Mouse (Mus musculus) megakaryocyte, embryonic 14.5 days (primary cell): ENCODE results near the gene Zfp951. TPM values are rescaled to one million over a fixed set of nuclear protein-coding genes. Genes with fewer than 3 reads are reported as not detected.
"Not testable (repeated sequence)": the region's sequence is repeated elsewhere in the genome, so short reads cannot be mapped to it uniquely, and the experiment has no call there.

Source experiments
- H3K27me3 ChIP-seq: replicated peaks from 2 replicates; pipeline ENCODE3; 2012; ENCODE audit warnings: inconsistent platforms
- H3K36me3 ChIP-seq: replicated peaks from 2 replicates; pipeline ENCODE3; 2012; ENCODE audit warnings: low read length, inconsistent platforms, mixed read lengths
- H3K4me1 ChIP-seq: 2 replicates; pipeline ENCODE4 v1.6.1; 2012; ENCODE audit warnings: inconsistent platforms
- H3K4me3 ChIP-seq: replicated peaks from 2 replicates; pipeline ENCODE3; 2012; ENCODE audit warnings: moderate library complexity, mild to moderate bottlenecking, inconsistent platforms
- H3K9me3 ChIP-seq: 2 replicates; pipeline ENCODE4 v1.6.1; 2012; ENCODE audit warnings: inconsistent platforms
- FLI1 ChIP-seq: IDR thresholded peaks from 2 replicates; pipeline ENCODE4 v1.6.1; 2012; ENCODE audit warnings: low read length, inconsistent platforms, mixed read lengths
- GATA1 ChIP-seq: IDR thresholded peaks from 3 replicates; pipeline ENCODE4 v1.6.1; 2012; ENCODE audit warnings: mixed read lengths, low read length, inconsistent platforms, borderline replicate concordance
- polyA plus RNA-seq: library from polyadenylated mRNA; stranded (reverse); fragments of >175 nt; gene quantifications from 2 replicates; pipeline ENCODE4 v1.2.3, GENCODE M21; 2012; ENCODE audit warnings: low replicate concordance; ENCODE audit not compliant: insufficient read depth

Gene Zfp951
- polyA plus RNA-seq: 0.19 TPM in 1 of 2 replicates, not detected in the other

DNA sequence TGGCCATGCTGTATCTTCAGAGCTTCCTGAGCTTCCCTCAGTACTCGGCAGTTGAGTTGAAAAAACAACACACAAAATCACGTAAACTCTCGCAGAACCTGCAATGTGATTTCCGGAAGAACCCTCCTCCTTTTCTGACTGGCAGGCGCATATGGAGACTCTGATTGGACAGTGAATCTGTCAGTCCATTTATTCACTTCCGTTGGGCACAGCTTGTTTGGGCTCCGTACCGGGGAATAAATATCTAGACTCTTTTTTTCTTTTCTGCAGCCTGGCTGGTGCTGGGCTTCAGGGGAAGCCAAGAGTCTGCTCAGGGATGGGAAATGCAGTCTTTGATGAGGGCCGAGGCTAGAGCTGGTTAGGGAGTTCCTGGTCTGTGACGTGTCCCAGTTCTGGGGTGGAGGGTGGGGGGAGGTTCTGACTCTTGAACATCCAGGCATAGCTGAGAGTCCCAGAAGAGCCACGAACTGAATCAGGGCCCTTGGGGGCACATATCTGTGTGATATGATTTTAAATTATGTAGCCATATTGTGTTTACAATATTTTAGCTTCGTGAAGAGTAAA is at the start of gene Zfp951:
Gene Zfp951, minus strand, starts transcription at position 109 of the 564 bp plus-strand sequence.
- not testable (repeated sequence) for H3K9me3 ChIP-seq, H3K36me3 ChIP-seq, H3K27me3 ChIP-seq, H3K4me1 ChIP-seq
- H3K4me3 ChIP-seq: peak within 1 kb of the TSS; percentile 76

DNA sequence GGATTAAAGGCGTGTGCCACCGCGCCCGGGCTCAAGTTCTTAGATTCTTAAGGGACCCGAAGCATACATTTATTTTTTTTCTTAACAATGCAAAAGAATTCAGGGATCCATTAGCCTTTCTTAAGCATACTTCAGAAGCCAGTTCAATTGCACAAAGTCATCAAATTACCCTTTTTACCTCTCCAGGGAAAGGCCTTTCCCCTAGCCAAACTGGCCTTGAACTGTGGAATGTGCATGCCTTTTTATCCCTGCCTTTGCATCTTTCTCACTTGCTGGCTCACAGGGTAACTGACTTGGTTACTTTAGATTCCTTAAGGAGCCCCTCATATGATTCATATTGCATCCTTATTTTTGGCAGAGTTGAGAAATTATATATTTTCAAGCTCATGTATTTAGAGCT is 46.7 kb upstream of the Zfp951 start:
- not testable (repeated sequence) for H3K4me1 ChIP-seq, H3K4me3 ChIP-seq, H3K9me3 ChIP-seq, H3K27me3 ChIP-seq, H3K36me3 ChIP-seq

DNA sequence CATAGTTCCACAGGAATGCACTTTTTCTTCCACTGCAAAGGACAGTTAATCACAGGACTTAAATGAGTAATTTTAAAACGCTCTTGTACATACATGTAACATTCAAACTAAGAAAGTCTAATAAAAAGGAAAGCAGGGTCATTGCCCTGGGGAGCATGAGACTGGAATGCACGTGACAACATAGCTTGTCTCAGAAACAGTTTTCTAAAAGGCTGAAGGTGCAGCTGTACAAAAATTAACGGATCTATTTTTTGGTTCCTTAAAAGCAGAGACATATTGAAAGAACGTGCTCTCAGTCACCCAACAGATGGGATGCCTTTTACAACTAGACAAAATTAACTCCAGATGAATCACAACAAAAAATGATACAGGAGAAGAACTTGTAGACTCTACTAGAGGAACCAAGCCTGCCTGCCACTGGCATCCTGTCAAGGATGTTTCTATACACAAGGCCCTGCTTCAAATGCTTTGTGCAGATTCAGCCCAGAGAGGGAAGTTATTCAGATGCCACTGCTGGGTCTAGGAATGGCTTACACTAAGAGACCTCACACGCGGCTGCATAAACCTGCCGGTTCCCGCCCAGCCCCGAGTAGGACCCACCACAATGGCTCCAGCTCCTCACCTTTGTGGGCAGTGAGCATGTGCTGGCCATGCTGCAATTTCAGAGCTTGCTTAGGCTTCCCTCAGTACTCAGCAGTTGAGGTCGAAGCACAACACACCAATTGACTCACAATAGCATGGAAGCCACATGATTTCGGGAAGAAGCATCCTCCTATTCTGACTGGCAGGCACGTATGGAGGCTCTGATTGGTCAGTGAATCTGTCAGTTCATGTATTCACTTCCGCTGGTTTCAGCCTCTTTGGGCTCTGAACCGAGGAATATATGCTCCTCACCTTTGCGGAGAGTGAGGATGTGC is 567 bp downstream of the Zfp951 start:
- H3K36me3 ChIP-seq, H3K27me3 ChIP-seq, H3K9me3 ChIP-seq, H3K4me1 ChIP-seq: not testable (repeated sequence)
- H3K4me3 ChIP-seq: peak overlapping the region; percentile 76

DNA sequence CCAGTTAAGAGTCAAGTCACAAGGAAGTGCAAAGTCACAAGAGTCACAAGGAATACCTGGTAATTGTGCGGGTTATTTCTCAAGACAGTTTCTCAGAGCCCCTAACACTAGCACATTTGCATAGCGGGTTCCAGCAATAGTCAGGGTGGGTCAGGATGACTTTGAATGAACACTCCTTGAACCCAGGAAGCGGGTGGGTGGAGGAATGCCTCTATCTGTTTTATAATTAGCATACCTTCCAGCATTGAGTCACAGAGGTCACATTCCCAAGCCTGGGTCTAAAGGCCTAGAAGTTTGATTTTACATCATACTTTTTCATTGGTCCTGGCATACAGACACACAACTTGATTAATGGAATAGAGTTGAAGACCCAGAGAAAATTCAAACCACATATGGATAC is 5.3 kb downstream of the Zfp951 start:
- H3K9me3 ChIP-seq, H3K27me3 ChIP-seq, H3K4me3 ChIP-seq, H3K36me3 ChIP-seq, H3K4me1 ChIP-seq: not testable (repeated sequence)

DNA sequence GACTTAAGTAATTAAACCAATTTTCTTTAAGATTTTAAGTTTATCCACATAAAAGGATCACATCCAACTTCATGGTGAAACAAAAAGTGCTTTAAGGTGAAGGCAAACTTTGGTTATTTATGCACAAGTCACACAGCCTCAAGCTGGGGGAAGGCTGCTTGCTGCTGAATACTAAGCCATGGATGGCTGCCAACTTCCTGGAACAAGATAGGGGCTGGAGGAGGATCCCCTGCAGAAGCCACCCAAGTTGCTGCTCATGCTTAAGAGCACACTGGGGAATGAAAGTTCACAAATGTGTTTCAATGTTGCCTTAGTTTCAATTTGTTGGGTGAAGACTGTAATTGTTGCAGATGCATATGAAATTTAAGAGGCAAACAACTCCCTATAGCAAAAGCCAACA is 26.5 kb downstream of the Zfp951 start:
- H3K4me1 ChIP-seq: no peaks in the 10 kb centered on the region
- no peak overlapping the region for H3K4me3 ChIP-seq
- TF ChIP-seq FLI1 (no peak), GATA1 (no peak)
- H3K36me3 ChIP-seq: peaks cover 9% of the 10 kb centered on the region
- peaks cover 19% of the 10 kb centered on the region for H3K9me3 ChIP-seq
- H3K27me3 ChIP-seq: no peaks in the 10 kb centered on the region

DNA sequence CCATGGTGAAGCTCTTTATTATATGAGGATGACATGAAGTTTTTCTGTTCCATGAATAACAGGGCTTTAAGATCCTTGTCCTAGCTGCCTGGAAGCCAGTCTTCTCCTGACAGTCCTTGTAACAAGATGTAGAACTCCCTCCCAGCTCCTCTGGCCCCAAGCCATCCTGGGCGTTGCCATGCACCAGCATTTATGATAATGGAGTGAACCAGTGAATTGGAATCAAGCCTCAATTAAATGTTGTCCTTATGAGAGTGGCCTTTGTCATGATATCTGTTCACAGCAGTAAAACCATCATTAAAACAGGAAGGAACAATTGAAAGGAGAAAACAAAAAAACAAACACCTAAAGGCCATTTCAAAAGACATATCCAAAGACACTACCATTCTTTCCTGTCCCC is 30.3 kb downstream of the Zfp951 start:
- TF ChIP-seq GATA1 (no peak), FLI1 (no peak)
- Histone ChIP-seq H3K4me1 (no peaks in the 10 kb centered on the region), H3K9me3 (peaks cover 19% of the 10 kb centered on the region), H3K4me3 (no peak overlapping the region), H3K36me3 (peaks cover 4% of the 10 kb centered on the region), H3K27me3 (no peaks in the 10 kb centered on the region)

DNA sequence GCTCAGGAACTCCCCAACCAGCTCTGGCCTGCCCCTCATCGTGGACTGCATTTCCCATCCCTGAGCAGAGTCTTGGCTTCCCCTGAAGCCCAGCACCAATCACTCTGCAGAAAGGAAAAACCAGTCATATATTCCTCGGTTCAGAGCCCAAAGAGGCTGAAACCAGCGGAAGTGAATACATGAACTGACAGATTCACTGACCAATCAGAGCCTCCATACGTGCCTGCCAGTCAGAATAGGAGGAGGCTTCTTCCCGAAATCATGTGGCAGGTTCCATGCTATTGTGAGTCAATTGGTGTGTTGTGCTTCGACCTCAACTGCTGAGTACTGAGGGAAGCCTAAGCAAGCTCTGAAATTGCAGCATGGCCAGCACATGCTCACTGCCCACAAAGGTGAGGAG is 89.7 kb downstream of the Zfp951 start:
- not testable (repeated sequence) for H3K4me1 ChIP-seq, H3K4me3 ChIP-seq, H3K9me3 ChIP-seq, H3K27me3 ChIP-seq, H3K36me3 ChIP-seq

Other genes with a start within 250 kb of the Zfp951 start
- gene Abcg3, start 122.6 kb upstream of the Zfp951 start, polyA plus RNA-seq: 0.35 TPM in 1 of 2 replicates, not detected in the other